Mouse (Mus musculus) MEL (cell line): ENCODE results near the gene Slc25a41.

Experiments
- BHLHE40 ChIP-seq: IDR thresholded peaks from 2 replicates; pipeline ENCODE4 v1.6.1; 2012; ENCODE audit warnings: low read depth, mild to moderate bottlenecking, inconsistent platforms, low read length, improper control_type of control experiment, borderline replicate concordance
- CTCF ChIP-seq, 3 experiments: IDR thresholded peaks in 2 of 3; conservative IDR thresholded peaks in 1 of 3; 2 replicates each; pipeline ENCODE4 v1.5.1; 2011 to 2012; ENCODE audit warnings: low read length in 3 of 3, low read depth in 2 of 3, mild to moderate bottlenecking in 2 of 3, improper control_type of control experiment in 1 of 3, inconsistent platforms in 1 of 3, mixed read lengths in 1 of 3, moderate library complexity in 1 of 3; ENCODE audit not compliant: control insufficient read depth in 1 of 3, insufficient read depth in 1 of 3, poor library complexity in 1 of 3, severe bottlenecking in 1 of 3
- EP300 ChIP-seq, 2 experiments: IDR thresholded peaks; 2 replicates each; pipeline ENCODE4 v1.6.1; 2011; ENCODE audit warnings: improper control_type of control experiment in 2 of 2, low read length in 2 of 2, low read depth in 1 of 2, mild to moderate bottlenecking in 1 of 2
- ETS1 ChIP-seq: IDR thresholded peaks from 2 replicates; pipeline ENCODE4 v1.6.1; 2012; ENCODE audit warnings: low read depth, mild to moderate bottlenecking, inconsistent platforms, low read length, improper control_type of control experiment, moderate library complexity
- GABPA ChIP-seq: IDR thresholded peaks from 2 replicates; pipeline ENCODE4 v1.6.1; 2012; ENCODE audit warnings: low read depth, mild to moderate bottlenecking, inconsistent platforms, low read length, improper control_type of control experiment, moderate library complexity
- GATA1 ChIP-seq: IDR thresholded peaks from 2 replicates; pipeline ENCODE4 v1.6.1; 2011; ENCODE audit warnings: low read depth, low read length, improper control_type of control experiment
- KAT2A ChIP-seq: conservative IDR thresholded peaks from 2 replicates; pipeline ENCODE4 v1.6.1; 2012; ENCODE audit warnings: low read depth, low read length, improper control_type of control experiment, inconsistent platforms
- MAFK ChIP-seq: IDR thresholded peaks from 2 replicates; pipeline ENCODE4 v1.6.1; 2011; ENCODE audit warnings: low read depth, mild to moderate bottlenecking, low read length, improper control_type of control experiment, borderline replicate concordance
- POLR2A ChIP-seq, 2 experiments: IDR thresholded peaks; 2 replicates each; pipeline ENCODE4 v1.6.1; 2011 to 2012; ENCODE audit warnings: low read length in 2 of 2, mild to moderate bottlenecking in 2 of 2, control low read depth in 1 of 2, improper control_type of control experiment in 1 of 2, low read depth in 1 of 2, moderate library complexity in 1 of 2; ENCODE audit not compliant: control insufficient read depth in 1 of 2, insufficient read depth in 1 of 2, poor library complexity in 1 of 2
- SIN3A ChIP-seq: IDR thresholded peaks from 2 replicates; pipeline ENCODE4 v1.6.1; 2012; ENCODE audit warnings: low read length, improper control_type of control experiment, inconsistent platforms
- SMC3 ChIP-seq: IDR thresholded peaks from 2 replicates; pipeline ENCODE4 v1.6.1; 2011; ENCODE audit warnings: low read depth, low read length, improper control_type of control experiment
- UBTF ChIP-seq: IDR thresholded peaks from 2 replicates; pipeline ENCODE4 v1.6.1; 2012; ENCODE audit warnings: low read depth, mild to moderate bottlenecking, inconsistent platforms, low read length, improper control_type of control experiment, moderate library complexity, borderline replicate concordance; ENCODE audit not compliant: insufficient read depth
- USF2 ChIP-seq, 2 experiments: IDR thresholded peaks; 2 replicates each; pipeline ENCODE4 v1.6.1; 2011 to 2012; ENCODE audit warnings: improper control_type of control experiment in 2 of 2, low read length in 2 of 2, borderline replicate concordance in 1 of 2, inconsistent platforms in 1 of 2, low read depth in 1 of 2, mild to moderate bottlenecking in 1 of 2; ENCODE audit not compliant: insufficient read depth in 1 of 2

DNA sequence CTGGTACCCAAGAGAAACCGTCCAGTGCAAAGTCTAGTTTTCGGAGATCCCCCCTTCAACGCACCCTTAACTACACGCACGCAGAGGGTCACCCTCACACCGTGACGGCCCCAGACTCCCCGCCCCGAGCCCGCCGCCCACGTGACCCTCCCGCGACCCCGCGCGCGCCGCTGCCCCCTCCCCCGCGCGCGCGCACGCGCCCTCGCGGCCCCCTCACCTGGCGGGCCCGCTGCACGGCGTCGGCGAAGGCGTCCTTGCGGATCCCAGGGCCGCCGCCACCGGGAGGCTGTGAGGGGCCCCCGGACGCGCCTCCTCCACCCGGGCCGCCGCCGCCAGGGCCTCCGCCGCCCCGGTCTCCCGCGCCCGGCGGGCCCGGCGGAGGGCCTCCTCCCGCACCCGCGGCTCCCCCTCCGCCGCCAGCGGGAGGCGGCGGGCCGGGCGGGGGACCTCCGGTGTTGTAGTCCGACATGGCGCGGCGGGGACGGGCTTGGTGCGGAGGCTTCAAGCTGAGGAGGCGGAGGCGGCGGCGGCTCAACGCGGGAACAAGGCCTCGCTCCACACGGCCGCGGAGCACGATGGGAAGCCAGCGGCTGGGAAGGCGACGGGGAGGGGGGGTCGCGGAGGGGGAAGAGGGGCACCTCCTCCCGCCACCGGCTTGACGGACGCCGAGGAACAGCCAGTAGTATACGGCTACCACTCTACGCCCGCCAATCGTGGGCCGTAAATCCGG lies 10.4 kb downstream of the Slc25a41 start, which contains the start of gene Khsrp:
- TF ChIP-seq UBTF = no peak
- TF ChIP-seq SIN3A = peak; percentile 58
- TF ChIP-seq POLR2A (IDR thresholded peaks at IDR 0.05; ENCODE audit: control insufficient read depth in 1 of 2, insufficient read depth in 1 of 2, low read depth in 1 of 2, low read length in 2 of 2, poor library complexity in 1 of 2) = peak; percentile 58 to 84; a peak in 3 of 4 replicates
- TF ChIP-seq EP300 (IDR thresholded peaks at IDR 0.05; ENCODE audit: low read depth in 1 of 2, low read length in 2 of 2) = no peak
- TF ChIP-seq ETS1 = no peak; the same call in 1 of the 2 replicates
- no peak for TF ChIP-seq MAFK
- no peak for TF ChIP-seq BHLHE40
- TF ChIP-seq CTCF (IDR thresholded peaks at IDR 0.05 in 2 of 3, conservative IDR thresholded peaks at IDR 0.05 in 1 of 3; ENCODE audit: control insufficient read depth in 1 of 3, insufficient read depth in 1 of 3, low read depth in 2 of 3, low read length in 3 of 3, poor library complexity in 1 of 3, severe bottlenecking in 1 of 3) = no peak
- no peak; the same call in 1 of the 2 replicates for TF ChIP-seq KAT2A
- no peak for TF ChIP-seq GABPA
- TF ChIP-seq GATA1 = no peak
- TF ChIP-seq SMC3 = no peak
- no peak for TF ChIP-seq USF2 (IDR thresholded peaks at IDR 0.05; ENCODE audit: borderline replicate concordance in 1 of 2, insufficient read depth in 1 of 2, low read depth in 1 of 2, low read length in 2 of 2)
